Mouse (Mus musculus) adrenal gland, adult (tissue): Measurements from ENCODE around the gene Fam131a.
A peak's percentile ranks its signal among the peaks of the same experiment; 100 is the strongest.

Source experiments
- DNase-seq, 2 experiments: peaks; one replicate each; pipeline ENCODE4 v3.0.0; 2022 to 2023; ENCODE audit warnings: low spot score in 1 of 2; ENCODE audit not compliant: inconsistent age in 2 of 2

The Fam131a gene

DNA sequence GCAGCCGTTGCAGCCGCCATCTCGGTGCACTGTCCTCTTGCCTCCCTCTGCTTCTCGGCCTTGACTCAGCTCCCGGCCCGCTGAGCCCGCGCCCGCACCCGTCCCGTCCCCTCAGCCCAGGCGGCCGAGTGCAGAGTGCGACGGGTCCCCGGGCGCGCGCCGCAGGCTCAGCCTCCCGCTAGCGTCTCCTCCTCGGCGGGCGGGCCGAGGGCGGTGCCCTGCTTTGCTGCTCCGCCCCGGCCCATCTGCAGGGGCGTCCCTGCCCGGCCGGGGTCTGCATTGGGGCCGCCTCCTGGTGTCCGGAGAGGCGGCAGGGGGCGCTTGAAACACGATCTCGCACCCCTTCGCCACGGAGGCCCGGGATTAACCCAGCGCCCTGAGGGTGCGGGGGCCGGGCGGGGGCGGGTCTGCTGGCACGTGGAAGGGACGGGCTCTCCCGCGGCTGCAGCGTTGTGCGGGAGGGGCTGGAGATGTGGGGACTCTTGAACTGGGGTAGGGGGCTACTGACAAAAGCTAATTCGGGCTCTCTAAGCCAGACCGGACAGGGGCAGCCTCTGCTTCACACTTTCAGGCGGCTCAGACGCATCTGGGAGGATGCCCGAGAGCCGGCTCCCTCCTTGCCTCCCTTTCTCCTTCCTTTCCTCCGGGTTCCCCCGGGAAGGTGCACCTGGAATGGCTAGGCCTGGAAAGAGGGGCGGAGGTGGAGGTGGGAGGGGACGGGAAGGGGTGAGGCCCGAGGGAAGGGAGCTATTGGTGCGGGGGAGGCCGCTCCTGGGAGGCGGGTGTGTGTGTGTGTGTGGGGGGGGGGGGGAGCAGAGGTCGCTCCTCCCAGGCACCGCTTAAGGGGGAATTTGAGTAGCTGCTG, 23.2 kb downstream of the Fam131a start:
- peak; percentile 91 to 96 for DNase-seq

DNA sequence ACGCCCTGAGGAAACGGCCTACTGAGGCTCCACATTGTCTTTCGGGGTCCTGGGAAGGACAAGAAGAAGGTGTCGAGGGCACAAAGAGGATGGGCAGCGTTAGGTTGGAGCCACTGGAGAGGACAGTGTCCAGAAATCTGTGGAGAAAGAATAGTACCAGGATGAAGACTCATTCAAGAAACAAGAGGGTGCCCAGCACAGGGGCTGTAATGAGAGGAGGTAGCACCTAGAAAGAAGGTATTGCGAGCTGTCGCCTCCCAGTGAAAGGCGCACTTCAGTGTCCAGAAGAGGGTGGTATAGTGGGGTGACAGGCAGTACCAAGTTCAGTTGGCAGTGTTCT, 23.8 kb downstream of the Fam131a start:
- no peak for DNase-seq

DNA sequence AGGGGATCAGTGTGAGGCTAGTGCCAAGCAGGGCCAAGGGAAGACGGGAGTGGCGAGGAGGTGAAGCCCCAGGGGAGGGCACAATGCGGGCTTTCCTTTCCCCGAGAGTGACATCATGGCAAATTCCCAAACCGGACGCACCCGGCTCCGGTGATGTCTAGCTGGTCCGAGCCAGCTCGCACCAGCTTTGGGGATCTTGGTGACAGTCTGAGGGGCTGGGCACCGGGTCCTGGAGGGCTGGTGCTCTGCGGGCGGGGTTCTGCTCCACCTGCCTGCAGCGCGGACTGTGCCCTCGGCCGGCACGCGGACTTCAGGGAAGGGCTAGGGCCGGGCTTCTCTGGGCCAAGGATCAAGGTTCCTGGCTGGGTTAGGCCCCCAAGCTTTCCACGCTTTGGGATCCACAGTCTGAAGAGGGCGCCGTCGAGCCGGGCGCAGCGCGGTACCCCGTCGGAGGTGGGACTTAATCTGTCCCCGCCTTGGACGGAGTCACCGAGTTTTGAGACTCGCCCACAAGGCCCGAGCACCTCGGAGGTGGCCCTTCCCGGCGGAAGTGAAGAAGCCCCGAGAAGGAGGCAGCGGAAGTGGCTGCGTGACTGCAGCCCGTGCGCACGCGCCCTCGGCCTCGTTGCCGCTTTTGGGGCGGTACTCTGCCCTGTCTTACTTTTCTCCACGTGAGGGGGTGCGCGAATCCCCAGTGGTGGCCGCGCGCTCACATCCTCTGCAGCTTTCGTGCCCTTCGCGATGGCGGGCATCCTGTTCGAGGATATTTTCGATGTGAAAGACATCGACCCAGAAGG, 24.3 kb downstream of the Fam131a start, which contains the start of the genes Polr2h and Clcn2:
Gene Polr2h (plus strand): TSS at position 485 of the 797 bp plus-strand sequence.
Gene Clcn2 (minus strand): TSS at position 566 of the 797 bp plus-strand sequence.
- peak; percentile 99 to 100 for DNase-seq

DNA sequence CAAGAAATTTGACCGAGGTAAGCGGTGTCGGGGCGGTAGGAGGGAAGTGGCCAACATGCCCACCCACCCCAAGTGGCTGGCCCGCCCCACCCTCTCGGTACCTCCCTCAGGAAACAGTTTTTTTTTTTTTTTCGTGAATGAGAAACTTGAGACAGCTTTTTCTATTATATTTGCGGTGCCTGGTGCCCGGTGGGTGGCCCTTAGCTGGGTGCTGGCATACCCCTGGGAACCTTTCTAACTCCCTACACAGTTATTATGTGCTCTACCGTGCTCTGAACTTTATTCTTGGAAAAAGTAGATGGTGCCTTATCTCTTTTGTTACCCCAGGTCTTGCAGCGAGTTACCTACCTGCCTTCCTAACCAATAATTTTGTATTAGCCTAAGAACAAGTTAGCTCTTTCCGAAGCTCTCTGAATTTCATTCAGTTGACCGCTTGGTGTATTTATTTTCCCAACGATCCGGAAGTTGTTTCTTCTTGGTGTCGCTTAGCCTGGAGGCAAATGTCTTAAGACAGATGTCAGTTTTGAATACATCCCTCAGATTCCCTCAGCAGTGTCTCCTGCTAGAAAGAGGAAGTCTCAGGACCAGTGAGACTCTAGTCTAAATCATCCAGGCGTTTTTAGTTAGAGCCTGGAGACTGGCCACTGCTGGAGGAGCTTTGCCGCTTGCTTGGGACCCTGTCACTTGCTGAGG, 25.1 kb downstream of the Fam131a start:
- DNase-seq = no peak

DNA sequence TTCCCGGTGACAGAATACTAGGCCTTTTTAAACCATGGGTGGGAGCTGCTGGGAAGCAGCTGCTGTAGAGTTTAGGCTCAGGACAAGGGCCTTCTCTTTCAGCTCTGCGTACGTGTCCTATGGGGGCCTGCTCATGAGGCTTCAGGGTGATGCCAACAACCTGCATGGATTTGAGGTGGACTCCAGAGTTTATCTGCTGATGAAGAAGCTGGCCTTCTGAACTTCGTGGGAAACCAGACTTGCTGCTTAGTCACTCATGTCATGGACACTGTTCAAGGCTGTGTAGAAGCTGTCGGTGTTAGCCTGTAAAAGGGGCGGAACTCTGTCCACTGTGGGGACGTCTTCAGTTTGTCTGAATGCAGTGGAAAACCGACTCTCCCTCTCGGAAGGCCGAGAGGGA, 28.8 kb downstream of the Fam131a start:
- DNase-seq = peak; percentile 74 to 87

- peak in 1 of 2 experiments; percentile 59 for DNase-seq
These were observed 29.7 kb downstream of the Fam131a start for GRCm38 (mm10) chr16:20722736-20723135.

DNA sequence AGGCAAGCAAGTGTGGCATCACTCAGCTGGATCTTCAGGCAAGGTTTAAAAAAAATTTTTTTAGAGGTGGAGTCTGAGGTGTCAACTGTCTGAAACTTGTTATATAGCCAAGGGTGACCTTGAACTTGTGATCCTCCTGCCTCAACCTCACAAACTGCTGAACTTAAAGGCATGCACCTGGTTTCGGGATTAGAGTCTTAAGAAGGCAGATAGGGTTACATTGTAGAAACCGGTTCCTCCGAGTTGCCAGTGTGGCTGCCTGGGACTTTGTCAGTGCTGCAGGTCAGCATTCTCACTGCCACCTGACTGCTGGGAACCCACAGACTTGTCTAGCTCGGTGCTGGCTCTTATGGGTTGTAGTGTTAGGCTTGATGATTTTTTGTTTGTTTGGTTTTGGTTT, 30.2 kb downstream of the Fam131a start:
- DNase-seq = no peak

DNA sequence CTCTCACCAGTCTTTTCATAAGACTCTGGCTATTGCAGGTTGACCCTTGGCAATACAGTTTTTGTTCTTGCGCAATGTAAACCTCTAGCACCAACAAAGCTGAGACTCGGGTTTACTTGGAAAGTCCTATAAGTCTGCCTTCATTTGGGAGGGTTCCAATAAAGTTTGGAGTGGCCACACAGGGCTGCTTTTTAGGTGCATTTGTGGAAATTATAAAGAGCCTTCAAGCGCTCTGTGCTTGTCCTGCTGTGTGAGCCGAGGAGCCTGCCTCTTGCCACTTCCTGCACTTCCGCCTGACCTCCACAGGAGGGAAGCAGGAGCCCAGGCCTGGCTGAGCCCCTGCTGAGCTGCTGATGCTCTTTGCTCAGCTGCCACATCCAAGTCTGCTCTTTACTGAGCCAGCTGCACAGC, 31.3 kb downstream of the Fam131a start:
- DNase-seq = peak; percentile 82 to 90

GRCm38 (mm10) chr16:20725321-20725720, 32.3 kb downstream of the Fam131a start:
- DNase-seq = no peak

DNA sequence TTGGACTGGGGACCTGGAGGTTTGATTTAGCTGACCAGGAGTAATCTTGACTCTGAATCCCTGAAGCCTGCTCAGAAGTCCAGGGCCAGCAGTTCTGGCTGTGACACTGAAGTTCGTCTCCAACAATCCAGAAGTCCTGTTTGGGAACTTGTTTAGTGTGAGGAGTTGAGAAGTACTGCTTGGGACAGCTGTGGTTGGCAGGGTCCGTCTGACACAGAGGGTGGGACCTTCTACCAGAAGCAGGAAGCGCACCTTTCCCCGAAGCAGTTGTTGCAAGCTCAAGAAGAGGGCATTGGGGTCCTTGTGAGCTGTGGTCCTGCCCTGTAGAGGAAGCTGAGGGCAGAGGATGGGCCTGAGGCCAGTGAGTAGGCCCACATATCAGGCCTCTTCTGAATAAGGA, 32.7 kb downstream of the Fam131a start:
- no peak for DNase-seq

- DNase-seq = no peak
These were observed 33.3 kb downstream of the Fam131a start for GRCm38 (mm10) chr16:20726384-20726783.

DNA sequence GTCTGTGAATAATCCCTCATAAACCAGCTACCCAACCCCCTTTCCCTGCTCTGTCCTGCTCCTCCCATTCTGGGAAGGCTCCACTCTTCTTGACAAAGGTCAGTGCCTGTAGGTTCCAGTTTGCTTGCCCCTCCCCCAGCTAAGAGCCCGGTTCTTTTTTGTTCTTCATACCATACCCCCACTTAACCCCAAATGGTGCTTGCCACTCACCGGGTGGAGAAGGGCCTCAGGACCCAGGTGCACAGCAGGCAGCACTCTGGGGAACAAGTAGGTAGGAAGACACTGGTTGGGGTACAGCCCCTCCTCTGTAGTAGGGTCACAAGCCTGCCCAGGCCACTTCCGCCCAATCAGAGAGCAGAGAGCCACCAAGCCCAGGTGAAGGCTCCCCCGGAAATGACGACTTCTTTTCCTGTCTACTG, 37.3 kb downstream of the Fam131a start:
- peak in 1 of 2 experiments; percentile 59 for DNase-seq

GRCm38 (mm10) chr16:20731688-20732087, 38.6 kb downstream of the Fam131a start:
- DNase-seq = no peak

DNA sequence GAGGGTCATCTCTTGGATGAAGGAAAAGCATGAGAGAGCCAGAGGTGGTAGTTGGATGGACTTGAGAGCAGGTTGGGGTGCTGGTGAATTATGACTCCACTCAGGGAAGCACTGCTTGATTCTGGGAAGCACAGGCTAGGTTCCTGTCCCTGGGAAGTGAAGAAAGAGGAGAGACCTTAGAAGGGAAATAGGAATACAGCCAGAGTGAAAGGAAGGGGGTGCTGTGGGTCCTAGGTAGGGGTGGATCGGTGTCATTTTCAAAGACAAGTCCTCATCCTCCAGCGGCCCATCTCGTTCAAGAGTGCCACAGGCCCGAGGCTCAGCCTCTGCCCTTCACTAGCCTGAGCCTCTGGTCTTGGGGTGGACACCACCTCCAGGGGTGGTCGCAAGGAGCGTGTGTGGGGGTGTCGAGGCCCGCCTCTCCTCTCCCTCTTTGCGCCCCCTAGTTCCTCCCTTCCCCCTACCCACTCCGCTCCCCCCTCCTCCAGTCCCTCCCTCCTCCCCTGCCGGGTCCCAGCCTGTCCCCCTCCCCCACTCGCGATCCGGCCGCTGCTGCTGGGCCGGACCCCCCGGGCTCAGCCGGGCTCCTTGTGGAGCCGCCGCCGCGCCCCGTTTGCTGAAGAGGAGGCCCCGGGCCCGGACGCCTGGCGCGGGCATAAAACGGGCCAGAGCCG, 39.3 kb downstream of the Fam131a start:
- peak in 1 of 2 experiments; percentile 65 for DNase-seq

- DNase-seq = peak; percentile 79 to 90
These were observed 40.1 kb downstream of the Fam131a start, which contains the start of gene Chrd for GRCm38 (mm10) chr16:20732925-20733730. Gene Chrd (plus strand): TSS chr16:20733127.

- DNase-seq = peak in 1 of 2 experiments; percentile 54
These were observed 41.0 kb downstream of the Fam131a start, which contains the start of gene Thpo for GRCm38 (mm10) chr16:20733731-20734730. Gene Thpo (minus strand): TSS chr16:20734511.

- DNase-seq = no peak
These were observed 42.6 kb downstream of the Fam131a start for GRCm38 (mm10) chr16:20735651-20736050.

DNA sequence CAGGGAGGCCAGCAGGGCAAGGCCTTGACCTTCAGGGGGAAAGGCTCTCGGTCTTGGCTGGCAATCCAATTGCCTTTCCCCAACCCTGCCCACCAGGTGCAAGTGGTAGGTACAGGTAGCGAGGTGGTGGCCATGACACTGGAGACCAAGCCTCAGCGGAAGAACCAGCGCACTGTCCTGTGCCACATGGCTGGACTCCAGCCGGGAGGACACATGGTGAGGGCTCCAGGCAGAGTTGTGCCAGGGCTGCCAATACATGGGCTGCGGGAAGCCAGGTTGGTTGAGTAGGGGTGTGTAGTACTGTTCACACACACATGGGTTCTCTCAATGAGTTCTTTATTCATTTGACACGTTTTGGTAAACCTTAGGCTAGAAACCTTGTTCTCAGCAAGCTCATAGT, 43.1 kb downstream of the Fam131a start:
- peak in 1 of 2 experiments; percentile 5 for DNase-seq
